Mouse (Mus musculus) mesoderm, embryonic 11.5 days (tissue): ENCODE data around the gene Mrpl21.

ENCODE experiments used
- DNase-seq: peaks from one replicate; pipeline ENCODE4 v3.0.0-alpha.2; 2012; ENCODE audit warnings: low read depth, low spot score

Gene Mrpl21

GRCm38 (mm10) chr19:3297775-3298174, 15.1 kb downstream of the Mrpl21 start:
- no peak for DNase-seq

DNA sequence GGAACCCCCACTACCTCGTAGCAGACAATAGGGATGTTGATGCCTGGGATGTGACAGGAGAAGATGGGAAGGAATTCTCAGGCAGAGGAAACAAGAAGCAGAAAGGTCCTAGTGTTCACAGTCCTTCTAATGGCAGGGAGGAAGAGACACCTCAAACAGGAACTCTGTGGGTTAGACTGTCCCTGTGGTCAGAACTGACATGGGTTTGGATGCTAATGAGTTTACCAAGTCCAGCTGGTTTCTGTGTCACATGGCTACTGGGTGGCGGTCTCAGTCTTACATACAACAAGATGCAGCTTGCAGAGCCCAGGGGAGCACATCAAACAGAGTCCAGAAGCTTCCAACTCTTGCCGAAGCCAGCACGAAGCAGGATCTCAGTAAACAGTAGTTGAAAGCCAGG, 21.3 kb downstream of the Mrpl21 start:
- no peak for DNase-seq

DNA sequence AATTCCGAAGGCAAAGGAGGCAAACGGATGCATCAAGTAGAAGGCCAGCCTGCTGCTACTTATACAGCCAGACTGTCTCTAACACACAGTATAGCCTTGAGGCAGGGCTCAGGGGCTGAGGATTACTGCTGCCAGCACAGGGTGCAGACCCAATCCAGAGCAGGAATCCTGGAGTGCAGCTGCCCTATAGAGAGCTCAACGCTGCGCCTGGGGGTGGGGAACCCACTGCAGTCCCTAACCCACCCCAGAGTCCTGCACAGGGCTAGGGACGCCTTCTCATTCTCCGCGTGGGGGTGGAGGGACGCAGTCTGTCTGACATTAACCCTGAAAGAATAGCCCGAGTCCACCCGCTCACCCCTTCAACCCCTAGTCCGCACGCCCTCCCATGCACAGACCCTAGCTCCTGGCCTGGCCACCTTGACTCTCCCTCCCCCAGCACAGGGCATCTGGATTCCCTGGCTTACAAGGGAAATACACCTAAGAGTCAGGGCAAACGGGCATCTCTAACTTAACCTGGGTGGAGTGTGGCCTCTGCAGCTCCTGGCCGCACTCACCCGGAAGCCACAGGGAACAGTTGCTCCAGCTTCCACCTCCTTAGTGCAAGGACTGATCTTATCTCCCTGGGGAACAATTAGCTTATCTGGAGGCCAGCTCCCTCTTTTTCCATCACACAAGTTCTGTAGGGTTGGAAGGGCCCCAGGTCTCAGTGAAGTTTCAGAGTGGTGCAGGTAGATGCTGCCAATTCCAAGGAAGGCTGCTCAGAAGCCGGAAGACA, 24.7 kb downstream of the Mrpl21 start:
- no peak for DNase-seq

DNA sequence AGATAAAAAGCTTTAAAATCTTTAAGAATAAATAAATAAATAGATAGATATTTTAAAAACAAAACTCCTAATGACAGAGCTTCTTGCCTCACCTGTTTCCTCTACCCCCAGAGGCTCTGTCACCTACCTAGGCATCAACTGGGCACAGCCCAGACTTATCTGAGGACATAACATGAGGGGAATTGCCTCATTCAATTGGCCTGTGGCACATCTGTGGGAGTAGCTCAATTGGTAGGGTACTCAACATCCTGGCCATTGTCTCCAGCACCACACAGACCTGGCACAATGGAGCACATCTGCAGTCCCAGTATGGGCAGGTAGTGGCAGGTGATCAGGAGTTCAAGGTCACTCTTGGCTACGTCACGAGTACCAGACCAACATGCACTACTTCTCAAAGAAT, 36.6 kb downstream of the Mrpl21 start:
- DNase-seq, result no peak

DNA sequence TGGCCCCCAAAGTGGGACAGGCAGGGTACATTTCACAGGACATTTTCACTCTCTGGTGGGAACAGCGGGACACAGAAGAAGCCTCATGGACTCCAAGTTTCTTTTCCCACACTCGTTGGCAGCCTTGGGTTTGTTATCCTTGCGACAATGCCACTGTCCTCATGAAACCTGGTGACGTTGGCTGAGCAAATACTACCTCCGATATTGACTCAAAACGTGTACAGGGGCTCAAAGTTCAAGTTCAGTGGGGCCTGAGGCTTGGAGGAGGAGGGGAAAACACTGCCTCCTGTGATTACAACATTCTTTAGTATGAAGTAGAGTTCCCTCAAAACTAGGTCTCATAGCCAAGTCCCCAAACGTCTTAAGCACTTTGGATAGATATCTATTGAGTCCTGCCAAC, 37.4 kb downstream of the Mrpl21 start:
- no peak for DNase-seq

- peak; percentile 7 for DNase-seq
These were observed 38.1 kb downstream of the Mrpl21 start for GRCm38 (mm10) chr19:3320801-3321200.

DNA sequence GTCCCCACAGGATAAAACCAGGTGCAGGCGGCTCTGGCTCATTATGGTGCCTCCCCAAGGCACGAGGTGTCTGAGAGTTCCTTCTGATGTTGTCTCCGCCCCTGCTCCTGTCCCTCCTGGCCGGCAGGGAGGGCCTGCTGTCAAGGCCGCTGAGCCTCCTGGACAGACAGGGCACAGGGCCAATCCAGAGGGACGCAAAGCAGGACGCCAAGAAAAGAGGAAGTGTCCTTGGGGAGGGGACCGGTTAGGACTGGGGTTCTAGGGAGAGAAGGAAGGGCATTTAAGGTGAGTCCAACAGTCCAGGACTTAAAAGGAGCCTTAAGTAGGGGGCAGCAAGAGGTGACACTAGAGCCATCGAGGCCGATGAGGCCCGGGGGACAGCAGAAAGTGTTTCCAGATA, 38.9 kb downstream of the Mrpl21 start:
- peak; percentile 7 for DNase-seq

GRCm38 (mm10) chr19:3322261-3322969, 39.7 kb downstream of the Mrpl21 start, which contains the start of gene Cpt1a:
Cpt1a (plus strand) TSS chr19:3322334.
- peak; percentile 26 for DNase-seq

DNA sequence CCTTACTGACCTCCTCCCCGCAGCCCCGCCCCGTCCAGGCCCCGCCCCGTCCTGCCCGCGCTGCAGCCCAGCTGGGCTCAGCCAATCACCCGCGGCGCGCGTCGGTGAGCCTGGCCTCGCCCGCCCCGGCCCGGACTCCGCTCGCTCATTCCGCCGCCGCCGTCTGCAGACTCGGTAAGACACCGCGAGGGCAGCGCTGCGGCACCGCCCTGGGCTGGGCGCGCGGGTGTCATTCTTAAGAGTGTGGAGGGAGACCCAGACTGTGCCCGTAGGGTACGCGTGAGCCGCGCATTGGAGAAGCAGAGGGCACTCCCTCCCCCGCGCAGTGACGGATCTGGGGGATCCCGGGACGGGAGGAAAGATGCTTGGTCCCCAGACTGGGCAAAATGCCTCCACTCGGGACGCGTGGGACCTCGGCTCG, 40.5 kb downstream of the Mrpl21 start:
- DNase-seq, result peak; percentile 64

- DNase-seq, result peak; percentile 8
These were observed 41.1 kb downstream of the Mrpl21 start for GRCm38 (mm10) chr19:3323753-3324270.

GRCm38 (mm10) chr19:3324271-3324811, 41.6 kb downstream of the Mrpl21 start:
- peak; percentile 14 for DNase-seq

DNA sequence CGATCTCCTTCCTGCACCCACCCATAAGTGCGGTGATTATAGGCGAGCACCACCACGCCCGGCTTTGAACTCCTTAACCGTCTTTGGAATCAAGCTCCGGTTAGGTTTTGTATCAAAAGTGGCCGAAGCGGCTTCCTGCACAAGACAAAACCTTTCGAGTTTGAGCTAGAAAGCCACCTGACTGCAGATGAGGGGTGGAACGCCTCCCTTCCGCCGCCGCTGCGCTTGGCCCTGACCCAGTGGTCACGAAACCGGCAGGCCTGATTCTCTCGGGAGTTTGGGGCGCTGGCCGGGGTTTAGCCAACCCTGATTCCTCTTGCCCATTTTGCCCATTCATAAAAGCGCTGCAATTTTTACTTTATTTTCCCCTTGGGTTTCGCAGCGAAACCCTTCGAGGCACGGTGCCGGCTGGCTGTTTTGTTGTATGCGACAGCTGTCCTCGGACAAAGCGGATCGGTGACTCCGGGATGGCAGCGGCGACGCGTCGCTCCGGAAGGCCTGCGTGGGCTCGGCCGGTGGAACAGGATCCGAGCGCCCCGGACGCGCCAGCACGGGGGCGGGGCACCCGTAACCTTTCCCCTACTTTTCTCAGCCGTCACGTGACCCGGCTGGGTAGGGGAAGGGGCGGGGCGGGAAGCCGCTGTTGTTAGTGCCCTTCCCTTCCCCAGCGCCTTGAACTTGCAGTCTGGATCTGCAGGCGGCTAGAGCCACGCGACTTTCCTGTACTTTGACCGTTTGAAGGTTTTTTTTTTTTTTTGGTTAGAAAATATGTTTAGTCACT, 42.4 kb downstream of the Mrpl21 start:
- DNase-seq, result peak; percentile 91

- DNase-seq, result no peak
These were observed 43.2 kb downstream of the Mrpl21 start for GRCm38 (mm10) chr19:3325771-3326478.

- DNase-seq, result no peak
These were observed 43.9 kb downstream of the Mrpl21 start for GRCm38 (mm10) chr19:3326479-3327047.

GRCm38 (mm10) chr19:3333247-3333646, 50.5 kb downstream of the Mrpl21 start:
- no peak for DNase-seq

- DNase-seq, result no peak
These were observed 51.2 kb downstream of the Mrpl21 start for GRCm38 (mm10) chr19:3333694-3334515.

DNA sequence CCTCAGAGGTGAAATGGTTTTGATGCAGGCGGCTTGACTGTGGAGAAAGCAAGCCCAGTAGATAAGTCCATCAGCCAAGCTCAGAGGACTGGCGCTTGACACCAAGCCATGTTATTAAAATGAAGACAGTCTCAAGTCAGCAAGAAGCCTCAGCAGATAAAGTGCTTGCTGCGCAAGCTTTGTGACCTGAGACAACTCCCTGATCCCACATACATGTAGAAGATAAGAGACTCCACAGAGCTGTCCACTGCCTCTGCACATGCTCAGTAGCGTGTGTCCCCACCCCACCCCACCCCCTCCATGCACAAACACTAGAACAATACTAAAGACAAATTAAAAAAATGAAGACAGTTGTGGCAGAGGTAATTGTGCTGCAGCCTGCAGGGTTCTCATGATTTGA, 51.8 kb downstream of the Mrpl21 start:
- DNase-seq, result no peak

DNA sequence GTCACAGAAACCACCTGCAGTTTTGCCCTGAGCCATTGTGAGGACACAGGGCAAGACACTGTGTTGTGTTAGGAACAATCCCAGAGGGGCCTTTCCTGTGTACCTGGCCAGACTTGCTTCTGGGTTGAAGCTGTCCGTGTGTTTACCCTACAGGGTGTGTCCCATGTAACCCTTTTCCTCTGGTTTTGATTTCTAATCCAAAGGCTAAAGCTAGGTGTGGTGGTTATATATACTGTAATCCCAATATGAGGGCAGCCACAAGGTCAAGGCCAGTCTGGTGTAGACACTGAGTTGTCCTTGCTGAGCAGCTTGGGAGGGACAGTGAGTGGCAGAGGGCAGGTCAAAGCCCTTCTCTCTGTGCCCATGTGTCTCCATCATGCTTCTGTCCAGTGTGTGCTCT, 53.2 kb downstream of the Mrpl21 start:
- DNase-seq, result no peak

DNA sequence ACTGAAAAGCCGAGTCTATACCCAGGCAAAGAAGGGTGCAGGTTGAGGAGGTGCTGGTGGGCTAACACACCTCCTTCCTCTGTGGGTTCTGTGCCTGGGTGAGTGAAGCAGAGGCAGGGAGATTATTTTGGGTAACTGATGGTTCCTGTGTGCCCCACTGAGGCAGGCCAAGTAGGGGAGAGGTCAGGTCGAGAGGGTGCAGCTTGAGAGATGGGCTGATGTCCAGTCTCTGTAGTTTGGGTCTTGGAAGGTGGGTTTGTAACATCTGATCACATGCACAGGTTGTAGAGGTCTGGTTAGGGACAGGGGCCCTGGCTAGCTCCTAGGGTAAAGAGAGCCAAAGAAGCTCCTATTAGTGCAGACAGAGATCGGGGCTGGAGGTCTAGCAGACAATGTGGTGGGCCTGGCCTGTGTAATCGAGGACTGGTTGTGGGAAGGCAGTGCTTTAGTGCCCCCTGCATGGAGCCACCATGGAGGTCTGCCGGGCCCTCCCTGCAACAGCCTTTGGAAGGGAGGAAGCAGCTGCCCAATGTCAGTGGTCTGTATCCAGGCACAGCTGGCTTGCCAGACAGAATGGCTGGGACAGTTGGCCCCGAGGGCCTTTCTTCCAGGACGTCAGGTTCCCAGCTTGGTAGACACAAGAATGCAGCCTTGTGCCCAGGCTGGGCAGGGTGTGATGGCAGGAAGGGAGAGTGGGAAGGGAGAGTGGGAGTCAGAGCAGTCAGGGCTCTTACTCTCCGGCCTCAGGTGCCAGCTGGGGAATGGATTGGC, 54.0 kb downstream of the Mrpl21 start:
- DNase-seq, result no peak
